Mouse (Mus musculus) G1E (cell line): ENCODE measurements around the gene Tmem236.

Source experiments
- CTCF ChIP-seq: IDR thresholded peaks from 2 replicates; pipeline ENCODE4 v1.5.1; 2012; ENCODE audit warnings: low read depth, low read length, inconsistent platforms, mixed read lengths
- GATA1 ChIP-seq: IDR thresholded peaks from 2 replicates; pipeline ENCODE4 v1.6.1; 2012; ENCODE audit warnings: borderline replicate concordance, low read length, inconsistent platforms, mixed read lengths
- GATA2 ChIP-seq: IDR thresholded peaks from 2 replicates; pipeline ENCODE4 v1.6.1; 2012; ENCODE audit warnings: low read depth, low read length, inconsistent platforms, borderline replicate concordance
- POLR2AphosphoS5 ChIP-seq: IDR thresholded peaks from 2 replicates; pipeline ENCODE4 v1.6.1; 2012; ENCODE audit warnings: low read depth, low read length, inconsistent platforms; ENCODE audit not compliant: insufficient replicate concordance
- TAL1 ChIP-seq: conservative IDR thresholded peaks from 2 replicates; pipeline ENCODE4 v1.6.1; 2012; ENCODE audit warnings: low read depth, low read length, inconsistent platforms, mixed read lengths

DNA sequence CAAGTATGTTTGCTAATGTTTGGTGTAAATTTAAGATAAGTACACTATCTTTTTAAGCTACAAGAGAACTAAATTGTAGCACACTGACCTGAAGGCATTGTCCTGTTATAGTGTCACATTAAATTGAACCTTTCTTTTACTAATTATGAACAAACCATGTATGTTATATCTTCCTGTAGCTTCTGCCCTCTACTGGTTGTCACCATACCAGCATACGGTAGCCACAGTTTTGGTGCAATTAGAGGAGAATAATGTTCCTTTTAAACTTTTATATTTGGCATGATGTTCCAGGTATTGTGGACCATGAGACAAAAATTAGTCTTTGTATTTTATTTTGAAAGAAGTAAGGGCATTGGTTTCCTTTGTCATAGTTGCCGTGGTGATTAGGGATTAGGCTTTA, 27.4 kb upstream of the Tmem236 start:
- TF ChIP-seq CTCF: no peak
- TF ChIP-seq TAL1: no peak
- TF ChIP-seq GATA1: no peak
- TF ChIP-seq POLR2AphosphoS5: no peak
- TF ChIP-seq GATA2: no peak
